Mouse (Mus musculus) limb, embryonic 13.5 days (tissue): Measurements from ENCODE around the gene Timm22. TPM values are rescaled to one million over a fixed set of nuclear protein-coding genes. Genes with fewer than 3 reads are reported as not detected.

Source experiments
- ATAC-seq: fragments of 200-750 bp; cut with Nextera tagmentation; 2 replicates; pipeline ENCODE4 v1.8.0; 2017; ENCODE audit warnings: low read depth, moderate number of reproducible peaks, moderate TSS enrichment; ENCODE audit not compliant: low FRiP score
- H3K27ac ChIP-seq: fragments of 300-500 bp; sonication (generic); 2 replicates; pipeline ENCODE4 v1.5.1; 2015; ENCODE audit warnings: inconsistent platforms, mild to moderate bottlenecking, moderate library complexity
- H3K27me3 ChIP-seq: fragments of 300-500 bp; sonication (generic); 2 replicates; pipeline ENCODE4 v1.6.1; 2015; ENCODE audit warnings: mild to moderate bottlenecking, inconsistent platforms
- H3K36me3 ChIP-seq: fragments of 300-500 bp; sonication (generic); 2 replicates; pipeline ENCODE4 v1.6.1; 2015; ENCODE audit warnings: inconsistent platforms, mild to moderate bottlenecking, moderate library complexity
- H3K4me1 ChIP-seq: fragments of 300-500 bp; sonication (generic); 2 replicates; pipeline ENCODE4 v1.6.1; 2015; ENCODE audit warnings: inconsistent platforms
- H3K4me2 ChIP-seq: fragments of 300-500 bp; sonication (generic); replicated peaks from 2 replicates; pipeline ENCODE4 v1.6.1; 2015; ENCODE audit warnings: inconsistent platforms, mild to moderate bottlenecking, moderate library complexity
- H3K4me3 ChIP-seq: fragments of 300-500 bp; sonication (generic); 2 replicates; pipeline ENCODE4 v1.5.1; 2015; ENCODE audit warnings: moderate library complexity, mild to moderate bottlenecking, inconsistent platforms
- H3K9ac ChIP-seq: fragments of 300-500 bp; sonication (generic); 2 replicates; pipeline ENCODE4 v1.6.1; 2015; ENCODE audit warnings: mild to moderate bottlenecking, inconsistent platforms
- H3K9me3 ChIP-seq: fragments of 300-500 bp; sonication (generic); 2 replicates; pipeline ENCODE4 v1.6.1; 2016; ENCODE audit warnings: inconsistent platforms
- WGBS: fragments of 180-500 bp; shearing (Covaris S2); methylation state at CpG from one replicate; pipeline ENCODE4 v1.1.7; 2015; 5-methylcytosine and 5-hydroxymethylcytosine counted together
- polyA plus RNA-seq: library from polyadenylated mRNA; unstranded; fragments of >200 nt; fragmentation: Nextera tagmentation; extraction: Ambion mirVana; gene quantifications from 2 replicates; pipeline ENCODE4 v1.2.1, GENCODE M21; 2015

Gene Timm22
- polyA plus RNA-seq, 1 experiment from 2014 or later, result 126 TPM

DNA sequence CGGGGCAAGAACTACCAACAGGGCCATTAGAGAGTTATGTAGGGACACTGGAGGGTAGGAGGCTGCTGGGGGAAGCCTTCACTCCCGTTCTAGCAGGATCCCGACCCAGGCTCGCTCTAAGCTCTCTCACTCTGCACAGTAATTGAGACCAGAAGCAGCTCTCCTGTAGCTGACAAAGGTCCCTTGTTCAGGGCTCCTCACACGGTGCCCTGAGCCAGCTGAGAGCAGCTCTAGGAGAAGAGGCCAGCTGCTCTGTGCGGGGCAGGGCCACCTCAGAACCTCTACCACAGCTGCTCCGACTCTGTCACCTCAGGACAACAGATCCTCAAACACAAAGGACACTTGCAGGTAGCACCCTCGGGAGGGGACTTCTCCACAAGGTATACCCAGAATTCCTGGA lies 38.7 kb downstream of the Timm22 start:
- peak; percentile 26; the same call in 1 of the 2 replicates for ATAC-seq
- peaks cover 28% of the 10 kb centered on the region for H3K36me3 ChIP-seq
- WGBS, result 15% methylated on average over 8 of the region's 8 CpGs

DNA sequence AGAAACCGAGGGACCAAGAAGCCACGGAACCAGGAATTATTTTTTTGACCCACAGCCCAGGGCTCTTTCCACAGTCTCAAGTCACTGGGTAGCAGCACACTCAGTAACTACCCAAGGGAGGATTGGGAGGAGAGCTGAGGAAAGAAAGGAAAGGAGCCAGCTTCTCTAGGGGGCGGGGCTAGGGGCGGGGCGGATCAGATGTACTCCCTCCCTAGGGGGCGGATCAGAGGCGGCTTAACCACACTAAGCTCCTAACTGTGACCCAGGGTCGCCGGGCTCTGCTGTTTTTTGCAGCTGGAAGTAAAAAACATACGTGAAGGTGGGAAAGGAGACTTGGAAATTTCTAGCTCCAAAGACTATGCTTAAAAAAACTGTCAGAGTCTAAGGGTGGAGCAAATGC lies 39.5 kb downstream of the Timm22 start:
- H3K4me3 ChIP-seq, result no peak overlapping the region
- H3K4me1 ChIP-seq, result peaks cover 64% of the 10 kb centered on the region
- ATAC-seq, result no peak
- H3K27me3 ChIP-seq, result no peaks in the 10 kb centered on the region
- H3K9me3 ChIP-seq, result no peaks in the 10 kb centered on the region
- no peak overlapping the region for H3K9ac ChIP-seq
- peaks cover 33% of the 10 kb centered on the region for H3K36me3 ChIP-seq
- peak overlapping the region; percentile 72 for H3K27ac ChIP-seq
- WGBS, result 3% methylated on average over 10 of the region's 10 CpGs
- peak overlapping the region; percentile 11; the same call in 1 of the 2 replicates for H3K4me2 ChIP-seq

More for the DNA sequence above, 38.7 kb downstream of the Timm22 start:
- Histone ChIP-seq H3K9me3 (no peaks in the 10 kb centered on the region), H3K27me3 (no peaks in the 10 kb centered on the region), H3K27ac (peak overlapping the region; percentile 72), H3K4me2 (peak overlapping the region; percentile 3; the same call in 1 of the 2 replicates), H3K4me1 (peaks cover 66% of the 10 kb centered on the region), H3K9ac (0 out of 2 replicates have a peak overlapping the region, but pooled peaks have one; percentile 13), H3K4me3 (no peak overlapping the region)

DNA sequence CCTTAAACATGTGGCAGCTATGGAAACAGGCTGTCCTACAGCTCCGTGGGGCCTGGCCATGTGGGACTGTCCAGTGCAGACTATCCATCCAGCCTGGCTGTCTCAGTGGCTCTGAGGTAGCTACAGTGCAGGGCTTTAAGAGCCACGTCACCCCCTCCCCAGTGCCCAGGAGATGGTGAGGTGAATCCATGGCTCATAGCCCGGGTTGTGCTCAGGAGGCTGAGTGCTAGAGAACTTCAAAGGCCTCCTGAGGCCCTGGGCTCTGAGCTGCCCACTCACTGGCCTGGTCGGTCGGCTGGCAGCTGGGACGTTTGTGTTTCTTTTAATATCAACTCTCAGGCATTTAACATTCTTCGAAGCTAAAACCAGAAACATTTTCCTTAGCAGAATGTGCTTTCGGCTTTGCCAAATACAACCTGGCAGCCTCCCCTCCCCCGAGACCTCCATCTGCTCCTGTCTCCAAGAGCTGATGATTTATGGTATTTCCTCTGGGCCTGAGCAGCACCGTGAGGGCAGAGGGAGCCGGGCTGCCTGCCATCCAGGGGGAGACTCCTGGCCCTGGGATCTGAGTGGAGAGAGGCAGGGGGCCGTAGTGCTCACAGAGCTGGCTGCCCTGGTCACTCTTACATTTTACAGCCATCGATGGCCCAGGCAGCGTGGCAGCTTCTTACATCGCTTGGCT lies 42.9 kb downstream of the Timm22 start:
- peaks cover 38% of the 10 kb centered on the region for H3K36me3 ChIP-seq
- H3K4me3 ChIP-seq, result no peak overlapping the region
- WGBS, result 9% methylated on average over 15 of the region's 15 CpGs
- H3K9me3 ChIP-seq, result no peaks in the 10 kb centered on the region
- H3K9ac ChIP-seq, result peak overlapping the region; percentile 32
- no peaks in the 10 kb centered on the region for H3K27me3 ChIP-seq
- peak overlapping the region; percentile 83 for H3K27ac ChIP-seq
- peaks cover 63% of the 10 kb centered on the region for H3K4me1 ChIP-seq
- peak; percentile 69 for ATAC-seq
- H3K4me2 ChIP-seq, result peak overlapping the region; percentile 5

DNA sequence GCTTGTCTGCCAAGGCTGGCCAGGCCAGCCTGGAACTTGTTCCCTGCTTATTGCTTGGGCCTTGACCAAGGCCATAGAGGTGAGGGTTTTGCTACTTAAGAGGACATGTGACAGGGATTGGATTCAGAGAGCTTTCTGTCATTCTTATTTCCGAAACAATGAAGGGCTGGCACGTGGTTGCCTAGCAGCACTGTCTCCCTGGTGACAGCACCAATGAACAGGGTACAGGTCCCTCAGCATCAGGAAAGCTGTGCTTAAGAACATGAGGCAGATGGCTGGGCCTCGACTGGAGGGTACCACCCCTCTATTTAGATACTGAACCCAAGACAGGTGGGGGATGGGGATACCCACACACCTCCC lies 43.4 kb downstream of the Timm22 start:
- peaks cover 58% of the 10 kb centered on the region for H3K4me1 ChIP-seq
- 42% methylated on average over 3 of the region's 3 CpGs for WGBS
- H3K9me3 ChIP-seq, result no peaks in the 10 kb centered on the region
- H3K4me3 ChIP-seq, result no peak overlapping the region
- H3K36me3 ChIP-seq, result peaks cover 43% of the 10 kb centered on the region
- peak overlapping the region; percentile 83 for H3K27ac ChIP-seq
- peak overlapping the region; percentile 32 for H3K9ac ChIP-seq
- H3K4me2 ChIP-seq, result peak overlapping the region; percentile 5
- H3K27me3 ChIP-seq, result no peaks in the 10 kb centered on the region
- ATAC-seq, result no peak

DNA sequence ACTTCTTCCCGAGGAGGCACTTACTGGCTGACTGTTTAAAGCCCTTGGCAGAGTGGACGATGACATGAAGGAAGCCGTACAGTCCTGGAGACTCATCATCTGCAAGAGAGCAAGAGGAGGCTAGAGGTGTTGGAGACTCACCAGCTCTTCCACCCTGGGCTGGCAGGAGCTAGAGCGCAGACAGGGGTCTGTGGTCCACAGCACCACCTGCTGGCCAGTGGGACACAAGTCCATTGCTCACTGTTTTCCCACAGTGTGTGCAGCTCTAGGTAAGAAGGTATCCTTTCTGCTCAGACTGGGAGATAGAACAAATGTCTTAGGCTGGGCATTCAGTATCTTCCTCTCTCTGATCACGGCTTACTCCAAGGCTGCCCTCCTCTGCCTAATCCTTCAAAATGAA lies 47.7 kb downstream of the Timm22 start:
- Histone ChIP-seq H3K4me3 (no peak overlapping the region), H3K4me2 (no peak overlapping the region), H3K27me3 (no peaks in the 10 kb centered on the region), H3K9ac (no peak overlapping the region), H3K9me3 (no peaks in the 10 kb centered on the region), H3K27ac (no peak overlapping the region), H3K36me3 (peaks cover 68% of the 10 kb centered on the region), H3K4me1 (peaks cover 15% of the 10 kb centered on the region)
- WGBS, result 52% methylated on average over 5 of the region's 5 CpGs
- ATAC-seq, result peak; percentile 76; the same call in 1 of the 2 replicates

DNA sequence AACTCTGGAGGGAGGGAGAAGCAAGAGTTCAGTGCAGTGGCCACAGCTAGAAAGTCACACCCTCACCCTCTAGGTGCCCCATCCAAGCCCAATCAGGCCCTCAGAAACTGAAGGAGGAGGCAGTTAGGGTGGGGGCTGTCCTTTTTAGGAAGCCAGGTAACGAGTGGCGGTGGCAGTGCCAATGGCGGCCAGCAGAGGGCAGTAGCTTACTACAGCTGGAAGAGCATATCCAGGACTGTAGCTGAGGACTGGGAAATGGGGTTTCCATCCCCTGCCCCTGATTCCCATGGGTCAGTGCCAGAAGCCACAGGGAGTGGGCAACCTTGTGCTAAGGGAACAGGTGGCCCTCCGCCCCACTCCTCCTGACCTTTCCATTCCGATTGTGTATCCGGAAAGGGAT lies 49.5 kb downstream of the Timm22 start:
- Histone ChIP-seq H3K27ac (no peak overlapping the region), H3K4me1 (no peaks in the 10 kb centered on the region), H3K36me3 (peaks cover 77% of the 10 kb centered on the region), H3K9ac (no peak overlapping the region), H3K4me3 (no peak overlapping the region), H3K27me3 (no peaks in the 10 kb centered on the region), H3K4me2 (no peak overlapping the region), H3K9me3 (no peaks in the 10 kb centered on the region)
- ATAC-seq, result peak; percentile 54; the same call in 1 of the 2 replicates
- 22% methylated on average over 6 of the region's 6 CpGs for WGBS

DNA sequence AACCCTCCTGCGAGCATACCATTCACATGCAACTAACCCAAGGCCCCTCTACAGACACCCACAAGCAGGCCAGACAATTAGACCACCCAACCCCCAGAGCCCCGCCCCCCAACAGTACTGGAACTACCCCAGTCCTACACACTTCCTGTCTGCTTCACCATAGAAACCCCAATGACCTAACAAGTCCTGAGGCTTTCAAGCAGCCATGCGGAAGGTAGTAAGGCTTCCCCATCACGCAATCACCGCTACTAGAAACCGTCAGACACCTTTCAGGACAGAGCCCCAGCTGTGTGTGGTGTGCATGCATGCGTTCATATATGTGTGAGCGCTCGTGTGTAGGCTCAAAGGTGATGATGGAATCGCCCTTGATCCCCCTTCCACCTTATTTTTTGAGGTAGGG lies 50.1 kb downstream of the Timm22 start:
- no peaks in the 10 kb centered on the region for H3K9me3 ChIP-seq
- no peak overlapping the region for H3K9ac ChIP-seq
- no peaks in the 10 kb centered on the region for H3K4me1 ChIP-seq
- peaks cover 77% of the 10 kb centered on the region for H3K36me3 ChIP-seq
- H3K4me3 ChIP-seq, result no peak overlapping the region
- H3K27me3 ChIP-seq, result no peaks in the 10 kb centered on the region
- ATAC-seq, result no peak
- no peak overlapping the region for H3K4me2 ChIP-seq
- WGBS, result 79% methylated on average over 10 of the region's 10 CpGs
- no peak overlapping the region for H3K27ac ChIP-seq

DNA sequence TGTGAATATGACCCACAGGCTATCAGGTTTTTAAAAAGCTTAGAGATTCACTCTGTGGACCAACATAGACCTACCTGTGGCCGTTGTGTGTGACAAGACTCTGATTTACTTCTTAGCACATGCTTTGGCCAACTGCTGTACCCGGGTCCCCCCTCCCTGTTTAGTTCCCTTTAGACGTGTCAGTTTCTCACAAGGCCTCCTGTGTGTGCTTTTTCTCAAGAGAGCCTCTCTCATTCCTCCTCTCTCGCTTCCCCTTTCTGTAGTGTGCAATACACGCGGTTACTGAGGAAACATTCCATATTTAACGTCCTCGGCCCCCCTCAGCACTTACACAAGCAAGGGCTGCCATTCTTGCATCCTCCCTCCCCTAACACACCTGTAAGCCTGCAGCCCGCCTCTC lies 52.0 kb downstream of the Timm22 start:
- Histone ChIP-seq H3K27ac (no peak overlapping the region), H3K9ac (no peak overlapping the region), H3K27me3 (no peaks in the 10 kb centered on the region), H3K4me3 (no peak overlapping the region), H3K36me3 (peaks cover 79% of the 10 kb centered on the region), H3K4me1 (peaks cover 5% of the 10 kb centered on the region; the same call in 1 of the 2 replicates), H3K4me2 (no peak overlapping the region), H3K9me3 (no peaks in the 10 kb centered on the region)
- no peak for ATAC-seq
- 72% methylated on average over 9 of the region's 9 CpGs for WGBS

DNA sequence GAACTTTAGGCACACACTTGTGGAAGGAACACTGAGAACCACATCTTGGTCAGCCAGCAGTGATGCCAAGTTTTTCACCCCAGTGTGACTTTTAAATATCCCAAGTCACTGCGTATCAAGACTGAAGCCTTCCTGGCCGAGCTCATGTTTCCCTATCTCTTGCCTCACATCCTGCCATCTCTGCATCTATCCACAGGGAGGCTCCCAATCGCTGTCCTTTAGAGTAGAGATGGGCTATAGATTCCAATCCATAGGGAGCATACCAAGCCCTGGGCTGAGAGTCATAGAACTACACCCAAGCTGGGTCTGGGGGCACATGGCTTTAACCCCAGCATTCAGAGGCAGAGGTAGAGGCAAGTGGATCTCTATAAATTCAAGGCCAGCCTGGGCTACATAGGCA lies 52.7 kb downstream of the Timm22 start:
- H3K9ac ChIP-seq, result no peak overlapping the region
- 74% methylated on average over 3 of the region's 3 CpGs for WGBS
- peaks cover 79% of the 10 kb centered on the region for H3K36me3 ChIP-seq
- no peak overlapping the region for H3K27ac ChIP-seq
- no peaks in the 10 kb centered on the region for H3K27me3 ChIP-seq
- H3K4me2 ChIP-seq, result no peak overlapping the region
- peaks cover 8% of the 10 kb centered on the region; the same call in 1 of the 2 replicates for H3K4me1 ChIP-seq
- no peaks in the 10 kb centered on the region for H3K9me3 ChIP-seq
- ATAC-seq, result no peak
- no peak overlapping the region for H3K4me3 ChIP-seq

DNA sequence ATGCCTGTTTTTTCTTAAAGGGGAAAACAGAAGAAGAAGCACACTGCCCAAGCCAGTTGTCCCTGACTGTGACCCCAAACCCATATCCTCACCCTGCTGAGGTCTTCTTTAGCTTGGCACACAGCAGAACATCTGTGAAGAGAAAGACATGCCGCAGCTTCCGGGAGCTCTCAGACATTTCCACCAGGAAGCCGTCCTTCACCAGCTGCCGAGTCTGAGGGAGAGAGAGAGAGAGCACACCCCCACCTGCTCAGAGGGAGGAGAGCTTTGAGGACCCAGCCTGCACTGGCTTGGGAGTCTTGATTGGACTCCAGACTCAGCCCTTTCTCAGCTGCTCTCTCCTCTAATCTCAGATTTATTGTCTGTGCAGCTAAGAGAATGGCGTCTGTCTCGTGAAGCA lies 54.4 kb downstream of the Timm22 start:
- H3K27ac ChIP-seq, result no peak overlapping the region
- H3K27me3 ChIP-seq, result no peaks in the 10 kb centered on the region
- no peak overlapping the region for H3K4me3 ChIP-seq
- H3K9ac ChIP-seq, result no peak overlapping the region
- H3K4me2 ChIP-seq, result no peak overlapping the region
- no peaks in the 10 kb centered on the region for H3K9me3 ChIP-seq
- H3K4me1 ChIP-seq, result peaks cover 14% of the 10 kb centered on the region
- ATAC-seq, result no peak
- WGBS, result 52% methylated on average over 6 of the region's 6 CpGs
- peaks cover 68% of the 10 kb centered on the region for H3K36me3 ChIP-seq

DNA sequence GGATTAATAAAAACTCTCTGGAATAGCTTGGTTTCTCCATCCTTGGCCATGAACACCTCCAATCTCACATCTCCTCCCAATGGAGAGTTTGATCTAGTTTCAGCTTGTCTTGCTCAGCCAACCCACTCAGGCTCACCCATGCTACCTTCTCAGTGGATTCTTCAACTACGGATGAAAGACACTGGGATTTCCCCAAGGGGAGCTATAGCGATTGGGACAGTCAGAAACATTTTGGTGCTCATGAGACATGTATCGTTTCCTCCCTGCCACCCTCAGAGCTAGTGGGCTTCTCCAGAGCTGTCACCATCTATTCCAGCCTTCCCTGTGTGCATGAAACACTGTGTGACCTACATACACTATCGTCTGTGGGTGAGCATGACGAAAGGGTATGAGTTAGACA lies 54.9 kb downstream of the Timm22 start:
- peaks cover 68% of the 10 kb centered on the region for H3K36me3 ChIP-seq

DNA sequence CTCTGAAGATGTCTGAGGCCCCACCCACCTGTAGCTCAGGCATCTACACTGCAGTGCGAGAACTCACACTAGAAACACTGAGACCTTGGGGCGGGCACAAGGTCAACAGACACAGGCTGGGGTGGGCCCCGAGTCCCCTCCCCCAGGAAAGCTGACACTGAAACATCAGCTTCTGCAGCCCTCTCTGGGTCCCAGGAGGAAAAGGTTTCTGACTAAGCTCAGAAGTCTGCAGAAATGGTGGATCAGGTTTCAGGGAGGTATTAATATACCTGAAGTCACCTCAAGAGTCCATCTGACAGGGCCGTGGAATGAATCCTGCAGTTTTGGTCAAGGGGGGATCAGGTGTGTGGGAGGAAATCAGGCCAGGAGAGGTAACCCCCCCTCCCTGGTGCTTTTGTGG lies 59.1 kb downstream of the Timm22 start:
- Histone ChIP-seq H3K9me3 (no peaks in the 10 kb centered on the region), H3K27ac (no peak overlapping the region), H3K4me1 (peaks cover 52% of the 10 kb centered on the region), H3K27me3 (no peaks in the 10 kb centered on the region), H3K9ac (no peak overlapping the region), H3K4me3 (no peak overlapping the region), H3K36me3 (peaks cover 55% of the 10 kb centered on the region), H3K4me2 (no peak overlapping the region)
- WGBS, result 60% methylated on average over 4 of the region's 4 CpGs
- ATAC-seq, result no peak

More for the DNA sequence above, 54.9 kb downstream of the Timm22 start:
- ATAC-seq, result no peak
- H3K4me1 ChIP-seq, result peaks cover 18% of the 10 kb centered on the region
- H3K9ac ChIP-seq, result no peak overlapping the region
- no peak overlapping the region for H3K4me2 ChIP-seq
- H3K9me3 ChIP-seq, result no peaks in the 10 kb centered on the region
- no peak overlapping the region for H3K27ac ChIP-seq
- 83% methylated on average over 5 of the region's 5 CpGs for WGBS
- H3K4me3 ChIP-seq, result no peak overlapping the region
- no peaks in the 10 kb centered on the region for H3K27me3 ChIP-seq
